In genomic region chr13:56704596-56704995, GRCm38 (mm10) we compare ENCODE assay signal across 8 mouse cellular contexts. TPM values are rescaled to one million over a fixed set of nuclear protein-coding genes. Genes with fewer than 3 reads are reported as not detected.
DNase-seq lines count a peak whose midpoint lies in the region; ATAC-seq and TF ChIP-seq lines count a peak whose summit lies in the region.
"Had no signal": no experiment of that assay in that cellular context is flagged by ENCODE, and none has a peak within 500 bp of the region (broad histone marks: within the 10 kb centered on the region; RNA-seq: fewer than 3 reads in every experiment).

No protein-coding gene starts in this region.

- no peak overlapping the region for H3K4me3 ChIP-seq in lung, postnatal 0 days (ENCODE audit: low read depth, low read length)
- peak overlapping the region; percentile 85 for H3K4me3 ChIP-seq in forebrain, embryonic 16.5 days (replicated peaks; ENCODE audit: low read length)
- peak overlapping the region; percentile 74 for H3K4me3 ChIP-seq in limb, embryonic 14.5 days (replicated peaks; ENCODE audit: low read length)
- H3K4me3 ChIP-seq in stomach, embryonic 15.5 days (replicated peaks): peak overlapping the region; percentile 76

- no peak for TF ChIP-seq POLR2A in limb, embryonic 14.5 days (IDR thresholded peaks at IDR 0.05; ENCODE audit: borderline replicate concordance, extremely low read depth, insufficient read depth, insufficient read length)

- WGBS in lung, postnatal 0 days: 37% methylated on average over 2 of the region's 2 CpGs
- whole genome bisulfite sequencing in forebrain, embryonic 16.5 days: 46% methylated on average over 2 of the region's 2 CpGs
- 50% methylated on average over 2 of the region's 2 CpGs for WGBS in limb, embryonic 14.5 days
- 52% methylated on average over 2 of the region's 2 CpGs for WGBS in stomach, embryonic 15.5 days

- no peaks in the 10 kb centered on the region for H3K27me3 ChIP-seq in lung, postnatal 0 days (replicated peaks; ENCODE audit: insufficient read depth, low read length)
- no peaks in the 10 kb centered on the region for H3K27me3 ChIP-seq in forebrain, embryonic 16.5 days (replicated peaks; ENCODE audit: control insufficient read depth, insufficient read depth, low read length)
- no peaks in the 10 kb centered on the region for H3K27me3 ChIP-seq in limb, embryonic 14.5 days (ENCODE audit: control insufficient read depth, insufficient read depth, low read length)
- no peaks in the 10 kb centered on the region for H3K27me3 ChIP-seq in stomach, embryonic 15.5 days (replicated peaks)

- peaks cover 6% of the 10 kb centered on the region; the same call in 1 of the 2 replicates for H3K36me3 ChIP-seq in lung, postnatal 0 days (ENCODE audit: insufficient read depth, low read length)
- H3K36me3 ChIP-seq in forebrain, embryonic 16.5 days (ENCODE audit: control insufficient read depth, insufficient read depth): 0 out of 2 replicates have a peak, but pooled peaks cover 3% of the 10 kb centered on the region
- H3K36me3 ChIP-seq in limb, embryonic 14.5 days (ENCODE audit: control insufficient read depth, insufficient read depth, low read length): peaks cover 10% of the 10 kb centered on the region; the same call in 1 of the 2 replicates
- H3K36me3 ChIP-seq in stomach, embryonic 15.5 days: no peaks in the 10 kb centered on the region

- DNase-seq in lung, postnatal 0 days (ENCODE audit: low spot score): no peak
- DNase-seq in lung, postnatal 14 days: no peak
- DNase-seq in limb, embryonic 14.5 days (ENCODE audit: low spot score): no peak
- DNase-seq in frontal cortex, postnatal 14 days (ENCODE audit: low spot score in 2 of 2): no peak

- no peaks in the 10 kb centered on the region for H3K9me3 ChIP-seq in lung, postnatal 0 days (ENCODE audit: low read length)
- H3K9me3 ChIP-seq in forebrain, embryonic 16.5 days (ENCODE audit: control insufficient read depth, low read length): no peaks in the 10 kb centered on the region
- H3K9me3 ChIP-seq in limb, embryonic 14.5 days (ENCODE audit: control insufficient read depth, low read length): no peaks in the 10 kb centered on the region
- H3K9me3 ChIP-seq in stomach, embryonic 15.5 days: no peaks in the 10 kb centered on the region

- H3K4me1 ChIP-seq in lung, postnatal 0 days (ENCODE audit: insufficient read depth, low read depth, low read length): peaks cover 22% of the 10 kb centered on the region; the same call in 1 of the 2 replicates
- H3K4me1 ChIP-seq in forebrain, embryonic 16.5 days (replicated peaks; ENCODE audit: control insufficient read depth, insufficient read depth, low read length): peaks cover 40% of the 10 kb centered on the region
- H3K4me1 ChIP-seq in limb, embryonic 14.5 days (ENCODE audit: control insufficient read depth, insufficient read depth, low read length): peaks cover 47% of the 10 kb centered on the region
- peaks cover 35% of the 10 kb centered on the region for H3K4me1 ChIP-seq in stomach, embryonic 15.5 days

- TF ChIP-seq CTCF in lung, postnatal 0 days (IDR thresholded peaks at IDR 0.05): no peak

- peak overlapping the region; percentile 69 for H3K4me2 ChIP-seq in lung, postnatal 0 days (replicated peaks; ENCODE audit: low read depth, low read length)
- peak overlapping the region; percentile 69 for H3K4me2 ChIP-seq in forebrain, embryonic 16.5 days (ENCODE audit: low read length)
- peak overlapping the region; percentile 78 for H3K4me2 ChIP-seq in limb, embryonic 14.5 days (replicated peaks; ENCODE audit: low read depth, low read length, severe bottlenecking)
- peak overlapping the region; percentile 55 for H3K4me2 ChIP-seq in stomach, embryonic 15.5 days

- no peak overlapping the region for H3K9ac ChIP-seq in lung, postnatal 0 days (replicated peaks; ENCODE audit: low read depth)
- H3K9ac ChIP-seq in forebrain, embryonic 16.5 days (replicated peaks; ENCODE audit: low read depth, low read length): no peak overlapping the region
- H3K9ac ChIP-seq in limb, embryonic 14.5 days (ENCODE audit: low read depth, low read length, severe bottlenecking): peak overlapping the region; percentile 94; the same call in 1 of the 2 replicates
- H3K9ac ChIP-seq in stomach, embryonic 15.5 days: no peak overlapping the region

- TF ChIP-seq EP300 in lung, postnatal 0 days (IDR thresholded peaks at IDR 0.05): no peak

- ATAC-seq in lung, postnatal 0 days: no peak
- no peak for ATAC-seq in forebrain, embryonic 16.5 days
- ATAC-seq in limb, embryonic 14.5 days (ENCODE audit: low FRiP score, low read depth): no peak
- ATAC-seq in stomach, embryonic 15.5 days (ENCODE audit: insufficient read depth, low FRiP score, low read depth): no peak
- no peak for ATAC-seq in granulocyte monocyte progenitor cell, adult 5-6 weeks (replicated peaks; ENCODE audit: poor library complexity, severe bottlenecking)

- H3K27ac ChIP-seq in lung, postnatal 0 days (ENCODE audit: low read length): no peak overlapping the region
- no peak overlapping the region for H3K27ac ChIP-seq in forebrain, embryonic 16.5 days (ENCODE audit: low read length)
- no peak overlapping the region for H3K27ac ChIP-seq in limb, embryonic 14.5 days (replicated peaks; ENCODE audit: low read depth, low read length)
- peak overlapping the region; percentile 99 for H3K27ac ChIP-seq in stomach, embryonic 15.5 days

RNA-seq across cellular contexts. Expression of gene Smad5, which starts 1.8 kb away (rescaled TPM):
- polyA plus RNA-seq in lung, postnatal 0 days (2015; fragmentation: Nextera tagmentation; extraction: Ambion mirVana): 16.6 and 16.9 TPM in 2 replicates
- 32.9 and 37.6 TPM in 2 replicates for polyA plus RNA-seq in forebrain, embryonic 16.5 days (2015; fragmentation: Nextera tagmentation; extraction: Ambion mirVana)
- polyA plus RNA-seq in limb, embryonic 14.5 days (2012; rRNA removed): 58.5 and 78.3 TPM in 2 replicates
- 48.2 and 57.2 TPM in 2 replicates for polyA plus RNA-seq in limb, embryonic 14.5 days (2014; fragmentation: Nextera tagmentation; extraction: Ambion mirVana)
- polyA plus RNA-seq in stomach, embryonic 15.5 days (2015; fragmentation: Nextera tagmentation; extraction: Ambion mirVana): 23.5 and 25.6 TPM in 2 replicates
- 45.7 and 52.0 TPM in 2 replicates for total RNA-seq in granulocyte monocyte progenitor cell, adult 5-6 weeks (2014; fragmentation: Nextera tagmentation)
- 27.1 and 28.1 TPM in 2 replicates for total RNA-seq in granulocyte monocyte progenitor cell, adult 5-6 weeks (2017)

RNA-seq across cellular contexts. Expression of gene Gm45623, which starts 49.0 kb away (rescaled TPM):
- 0.44 and 0.55 TPM in 2 replicates for polyA plus RNA-seq in lung, postnatal 0 days (2015; fragmentation: Nextera tagmentation; extraction: Ambion mirVana)
- polyA plus RNA-seq in forebrain, embryonic 16.5 days (2015; fragmentation: Nextera tagmentation; extraction: Ambion mirVana): 0.99 and 1.1 TPM in 2 replicates
- polyA plus RNA-seq in limb, embryonic 14.5 days (2012; rRNA removed): 0.65 and 0.69 TPM in 2 replicates
- polyA plus RNA-seq in limb, embryonic 14.5 days (2014; fragmentation: Nextera tagmentation; extraction: Ambion mirVana): 0.66 and 1.0 TPM in 2 replicates
- 4.0 TPM in 2 replicates for polyA plus RNA-seq in stomach, embryonic 15.5 days (2015; fragmentation: Nextera tagmentation; extraction: Ambion mirVana)
- not detected in 2 replicates for total RNA-seq in granulocyte monocyte progenitor cell, adult 5-6 weeks (2014; fragmentation: Nextera tagmentation)
- total RNA-seq in granulocyte monocyte progenitor cell, adult 5-6 weeks (2017): not detected in 2 replicates
- polyA plus RNA-seq: activated CD4-positive, CD25-positive, alpha-beta regulatory T cell, adult 4 months had no signal
